ENCODE assay signal across 9 mouse cellular contexts in the genomic region with DNA sequence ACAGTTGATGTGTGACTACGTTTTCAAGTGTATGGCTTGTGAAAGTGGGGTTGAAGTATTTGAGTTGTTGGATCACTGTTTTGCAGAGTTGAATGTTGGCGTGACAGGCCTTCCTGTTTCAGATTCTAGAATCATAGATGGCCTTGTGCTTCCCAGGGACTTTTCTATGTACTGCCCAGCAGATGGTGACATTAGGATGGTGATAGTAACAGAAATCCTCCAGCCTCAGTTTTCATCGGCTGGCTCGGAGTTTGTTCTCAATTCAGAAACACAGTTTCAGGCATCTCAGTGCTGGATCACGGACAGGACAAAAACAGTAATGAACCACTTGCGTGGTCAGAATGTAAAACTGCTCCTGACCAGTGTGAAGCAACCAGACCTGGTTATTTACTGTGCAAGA. TPM values are rescaled to one million over a fixed set of nuclear protein-coding genes. Genes with fewer than 3 reads are reported as not detected.
DNase-seq lines count a peak whose midpoint lies in the region; ATAC-seq and TF ChIP-seq lines count a peak whose summit lies in the region.
"Had no signal": no experiment of that assay in that cellular context is flagged by ENCODE, and none has a peak within 500 bp of the region (broad histone marks: within the 10 kb centered on the region; RNA-seq: fewer than 3 reads in every experiment).

No protein-coding gene starts in this region.

- H3K4me3 ChIP-seq in liver, embryonic 14.5 days (ENCODE audit: insufficient read depth in 1 of 2, low read depth in 2 of 2, low read length in 2 of 2): no peak overlapping the region

- DNase-seq in adrenal gland, adult 2 months: peak; percentile 31
- DNase-seq in adrenal gland, postnatal 4 days (ENCODE audit: low spot score in 2 of 2): no peak
- DNase-seq in layer of hippocampus, adult 9-11 months: peak; percentile 16
- no peak for DNase-seq in layer of hippocampus, postnatal 36 days
- peak; percentile 12 for DNase-seq in cerebellum, adult 9-11 months
- no peak for DNase-seq in liver, embryonic 14.5 days (ENCODE audit: low read depth in 3 of 3, low spot score in 3 of 3)
- DNase-seq in thymus, postnatal 36 days: no peak
- DNase-seq: heart, adult 18-20 months had no signal

- H3K9me3 ChIP-seq in liver, embryonic 14.5 days (ENCODE audit: control insufficient read depth, low read length): no peaks in the 10 kb centered on the region

- peaks cover 6 to 10% of the 10 kb centered on the region in 2 experiments; a peak in 3 of 4 replicates for H3K4me1 ChIP-seq in liver, embryonic 14.5 days (replicated peaks; ENCODE audit: control insufficient read depth in 2 of 2, insufficient read depth in 2 of 2, low read length in 1 of 2)

- no peak overlapping the region for H3K27ac ChIP-seq in liver, embryonic 14.5 days

- ATAC-seq in liver, embryonic 14.5 days (ENCODE audit: insufficient read depth): no peak
- no peak for ATAC-seq in granulocyte monocyte progenitor cell, adult 5-6 weeks (replicated peaks; ENCODE audit: poor library complexity, severe bottlenecking)

- WGBS in liver, embryonic 14.5 days (ENCODE audit: insufficient replicate concordance): 82% methylated on average over 6 of the region's 6 CpGs

- H3K9ac ChIP-seq in liver, embryonic 14.5 days (replicated peaks): no peak overlapping the region

- no peak for TF ChIP-seq EP300 in liver, embryonic 14.5 days (IDR thresholded peaks at IDR 0.05; ENCODE audit: low read depth)

- no peaks in the 10 kb centered on the region for H3K36me3 ChIP-seq in liver, embryonic 14.5 days (replicated peaks; ENCODE audit: control insufficient read depth, insufficient read depth, low read depth)

- TF ChIP-seq CTCF in liver, embryonic 14.5 days (IDR thresholded peaks at IDR 0.05; ENCODE audit: low read depth): no peak

- H3K27me3 ChIP-seq in liver, embryonic 14.5 days (ENCODE audit: control insufficient read depth, insufficient read depth, low read length): no peaks in the 10 kb centered on the region

- H3K4me2 ChIP-seq in liver, embryonic 14.5 days (ENCODE audit: low read depth): peak overlapping the region; percentile 79; the same call in 1 of the 2 replicates

RNA-seq across cellular contexts. Expression of a gene that starts 1.1 kb away (rescaled TPM):
- total RNA-seq in adrenal gland, adult 2 months (2021): 1 to 10 TPM; 3.5 to 7.3 TPM
- polyA plus RNA-seq in adrenal gland, adult 2 months (2012; rRNA removed): 0.79 and 0.81 TPM in 2 replicates
- 1 to 10 TPM; 7.3 to 8.6 TPM for total RNA-seq in adrenal gland, postnatal 4 days (2021)
- 1 to 10 TPM; 4.5 to 5.6 TPM for total RNA-seq in layer of hippocampus, postnatal 36 days (2021)
- polyA plus RNA-seq in liver, embryonic 14.5 days (2012; rRNA removed): 0.93 and 1.4 TPM in 2 replicates
- polyA plus RNA-seq in liver, embryonic 14.5 days (2014; fragmentation: Nextera tagmentation; extraction: Ambion mirVana): 0.98 and 1.2 TPM in 2 replicates
- total RNA-seq in granulocyte monocyte progenitor cell, adult 5-6 weeks (2014; fragmentation: Nextera tagmentation): 1.7 and 2.5 TPM in 2 replicates
- total RNA-seq in granulocyte monocyte progenitor cell, adult 5-6 weeks (2017): 4.3 and 5.3 TPM in 2 replicates

Comparison
In these comparisons a context has a peak if more than half of its experiments do, and no peak if none do; other contexts are left out.
1. DNase-seq: peak in adrenal gland, adult 2 months (single experiment), layer of hippocampus, adult 9-11 months (single experiment) and cerebellum, adult 9-11 months (single experiment); none in adrenal gland, postnatal 4 days (0 of 2), layer of hippocampus, postnatal 36 days (0 of 2), liver, embryonic 14.5 days (0 of 3) and thymus, postnatal 36 days (0 of 2).